22 mouse cellular contexts compared by ENCODE assay signal in genomic region chr5:28092327-28092726, GRCm38 (mm10). TPM values are rescaled to one million over a fixed set of nuclear protein-coding genes. Genes with fewer than 3 reads are reported as not detected.
DNase-seq lines count a peak whose midpoint lies in the region; ATAC-seq and TF ChIP-seq lines count a peak whose summit lies in the region.
"Had no signal": no experiment of that assay in that cellular context is flagged by ENCODE, and none has a peak within 500 bp of the region (broad histone marks: within the 10 kb centered on the region; RNA-seq: fewer than 3 reads in every experiment).

No protein-coding gene starts in this region.

- peak; percentile 25; the same call in 1 of the 2 replicates for TF ChIP-seq CTCF in forebrain, postnatal 0 days (IDR thresholded peaks at IDR 0.05; ENCODE audit: low read depth)
- TF ChIP-seq CTCF in kidney, postnatal 0 days (IDR thresholded peaks at IDR 0.05; ENCODE audit: low read depth), result peak; percentile 36; the same call in 1 of the 2 replicates
- TF ChIP-seq CTCF in CH12.LX (conservative IDR thresholded peaks at IDR 0.05 in 1 of 2, IDR thresholded peaks at IDR 0.05 in 1 of 2; ENCODE audit: low read depth in 2 of 2, low read length in 2 of 2) (peak; percentile 18 to 24; a peak in 2 of 4 replicates), Patski (IDR thresholded peaks at IDR 0.05) (peak; percentile 40)

- no peak for DNase-seq in forebrain, postnatal 0 days
- DNase-seq in kidney, postnatal 0 days (ENCODE audit: low spot score), result no peak
- no peak for DNase-seq in kidney, postnatal 36 days
- DNase-seq in CH12.LX (ENCODE audit: extremely low read depth) (no peak), Patski (ENCODE audit: low read depth, low spot score) (no peak)
- DNase-seq in spleen, adult 12 weeks (ENCODE audit: low spot score), result no peak
- no peak for DNase-seq in spleen, postnatal 14 days (ENCODE audit: low spot score in 2 of 2)
- DNase-seq: cerebellum, adult 18-20 months; gastrocnemius, postnatal 25 days; heart, postnatal 10 days; layer of hippocampus, postnatal 36 days; lung, postnatal 4 days; retina, postnatal 1 day; right cerebral cortex, postnatal 4 days; thymus, postnatal 36 days had no signal

- no peaks in the 10 kb centered on the region for H3K36me3 ChIP-seq in forebrain, postnatal 0 days (ENCODE audit: insufficient read depth)
- H3K36me3 ChIP-seq in forebrain, embryonic 12.5 days (replicated peaks), result no peaks in the 10 kb centered on the region
- no peaks in the 10 kb centered on the region for H3K36me3 ChIP-seq in kidney, postnatal 0 days (ENCODE audit: insufficient read depth, low read length)
- H3K36me3 ChIP-seq in CH12.LX (replicated peaks in 1 of 2; ENCODE audit: control insufficient read depth in 1 of 2, insufficient read depth in 1 of 2, low read length in 1 of 2), result no peaks in the 10 kb centered on the region
- H3K36me3 ChIP-seq: kidney, embryonic 15.5 days; limb, embryonic 15.5 days; lung, embryonic 15.5 days had no signal

- H3K79me2 ChIP-seq in CH12.LX (replicated peaks; ENCODE audit: control insufficient read depth, extremely low read depth, insufficient read depth, poor library complexity, severe bottlenecking), result no peaks in the 10 kb centered on the region

- dilution Hi-C loops in CH12.LX (cut with MboI; ENCODE audit: extremely low pct_ligation_motif_present, extremely low pct_unique_long_range_greater_than_20kb, low sequenced_read_pairs), result no loop called here

- POLR2A ChIA-PET in Patski (lab: Charles Lee), result interaction anchor here (1.3 kb wide), 1 partner anchor 18 kb away, joined by 3 read pairs; no protein-coding TSS in a partner anchor

- in situ Hi-C loops in CH12.LX (cut with MboI; ENCODE audit: low pct_ligation_motif_present, low pct_unique_long_range_greater_than_20kb, low sequenced_read_pairs), result loop anchor here (5.0 to 10.0 kb wide), 2 partner anchors 95 to 238 kb away; no protein-coding TSS in a partner anchor
- in situ Hi-C loops in Patski (cut with MboI; ENCODE audit: low pct_unique_long_range_greater_than_20kb), result loop anchor here (10.0 kb wide), 1 partner anchor 238 kb away; no protein-coding TSS in a partner anchor

- no peak overlapping the region for H3K4me3 ChIP-seq in forebrain, postnatal 0 days (ENCODE audit: low read depth, low read length)
- no peak overlapping the region for H3K4me3 ChIP-seq in forebrain, embryonic 12.5 days (replicated peaks)
- no peak overlapping the region for H3K4me3 ChIP-seq in kidney, postnatal 0 days (replicated peaks; ENCODE audit: low read depth, low read length)
- H3K4me3 ChIP-seq in CH12.LX (replicated peaks in 1 of 3; ENCODE audit: low read depth in 2 of 3, low read length in 2 of 3, poor library complexity in 1 of 3), result no peak overlapping the region
- H3K4me3 ChIP-seq: forebrain, embryonic 13.5 days; kidney, embryonic 15.5 days; limb, embryonic 15.5 days; lung, embryonic 15.5 days had no signal

- H3K27ac ChIP-seq in forebrain, postnatal 0 days (ENCODE audit: low read depth, low read length), result no peak overlapping the region
- no peak overlapping the region for H3K27ac ChIP-seq in forebrain, embryonic 12.5 days
- H3K27ac ChIP-seq in kidney, postnatal 0 days, result no peak overlapping the region
- H3K27ac ChIP-seq in CH12.LX (ENCODE audit: insufficient read depth, low read depth), result no peak overlapping the region
- H3K27ac ChIP-seq: forebrain, embryonic 13.5 days; kidney, embryonic 15.5 days; limb, embryonic 15.5 days; lung, embryonic 15.5 days had no signal

- TF ChIP-seq RAD21 in CH12.LX (IDR thresholded peaks at IDR 0.05; ENCODE audit: low read depth, low read length), result no peak

- TF ChIP-seq POLR2A in CH12.LX (IDR thresholded peaks at IDR 0.05; ENCODE audit: low read depth, low read length), result no peak

- TF ChIP-seq EP300 in CH12.LX (IDR thresholded peaks at IDR 0.05; ENCODE audit: low read length), result no peak

- ATAC-seq in forebrain, postnatal 0 days, result no peak
- ATAC-seq in forebrain, embryonic 12.5 days (ENCODE audit: low FRiP score), result no peak
- ATAC-seq in kidney, postnatal 0 days (replicated peaks; ENCODE audit: low FRiP score, low read depth), result no peak
- ATAC-seq in Patski, result no peak
- ATAC-seq: forebrain, embryonic 13.5 days; inflammation-experienced regulatory T-cells, adult 6 months had no signal

- WGBS in forebrain, postnatal 0 days, result 87% methylated on average over 3 of the region's 3 CpGs
- WGBS in forebrain, embryonic 12.5 days, result 79% methylated on average over 3 of the region's 3 CpGs
- 92% methylated on average over 3 of the region's 3 CpGs for WGBS in kidney, postnatal 0 days

- H3K9me3 ChIP-seq in forebrain, postnatal 0 days (ENCODE audit: low read length), result no peaks in the 10 kb centered on the region
- H3K9me3 ChIP-seq in forebrain, embryonic 12.5 days, result no peaks in the 10 kb centered on the region
- no peaks in the 10 kb centered on the region for H3K9me3 ChIP-seq in kidney, postnatal 0 days (replicated peaks; ENCODE audit: low read length)
- H3K9me3 ChIP-seq in CH12.LX (replicated peaks; ENCODE audit: low read length), result no peaks in the 10 kb centered on the region
- H3K9me3 ChIP-seq: forebrain, embryonic 13.5 days; kidney, embryonic 15.5 days; limb, embryonic 15.5 days; lung, embryonic 15.5 days had no signal

- no peaks in the 10 kb centered on the region for H3K4me1 ChIP-seq in forebrain, postnatal 0 days (ENCODE audit: insufficient read depth)
- no peaks in the 10 kb centered on the region for H3K4me1 ChIP-seq in forebrain, embryonic 12.5 days
- no peaks in the 10 kb centered on the region for H3K4me1 ChIP-seq in kidney, postnatal 0 days (replicated peaks; ENCODE audit: insufficient read depth, low read length)
- peaks cover 0 to 4% of the 10 kb centered on the region in 2 experiments; a peak in 2 of 4 replicates for H3K4me1 ChIP-seq in CH12.LX (ENCODE audit: control insufficient read depth in 1 of 2, insufficient read depth in 2 of 2)
- H3K4me1 ChIP-seq: forebrain, embryonic 13.5 days; kidney, embryonic 15.5 days; limb, embryonic 15.5 days; lung, embryonic 15.5 days had no signal

- CTCF ChIA-PET in Patski (lab: Charles Lee), result interaction anchor here (0.5 to 2.8 kb wide), 3 partner anchors 31 to 97 kb away, joined by 3 to 19 read pairs (median 4); no protein-coding TSS in a partner anchor

- H3K9ac ChIP-seq in forebrain, postnatal 0 days, result no peak overlapping the region
- H3K9ac ChIP-seq in forebrain, embryonic 12.5 days, result no peak overlapping the region
- H3K9ac ChIP-seq in kidney, postnatal 0 days (ENCODE audit: low read depth, low read length), result no peak overlapping the region
- H3K9ac ChIP-seq in CH12.LX (ENCODE audit: insufficient read depth, low read depth), result no peak overlapping the region
- H3K9ac ChIP-seq: forebrain, embryonic 13.5 days; kidney, embryonic 15.5 days; limb, embryonic 15.5 days; lung, embryonic 15.5 days had no signal

- H3K4me2 ChIP-seq in forebrain, postnatal 0 days (ENCODE audit: low read depth), result no peak overlapping the region
- no peak overlapping the region for H3K4me2 ChIP-seq in forebrain, embryonic 12.5 days
- H3K4me2 ChIP-seq in kidney, postnatal 0 days (ENCODE audit: low read length), result no peak overlapping the region
- no peak overlapping the region for H3K4me2 ChIP-seq in CH12.LX (ENCODE audit: insufficient read depth, low read depth, poor library complexity, severe bottlenecking)
- H3K4me2 ChIP-seq: forebrain, embryonic 13.5 days; heart, embryonic 11.5 days; kidney, embryonic 15.5 days; limb, embryonic 15.5 days; lung, embryonic 15.5 days had no signal

- no peaks in the 10 kb centered on the region for H3K27me3 ChIP-seq in forebrain, postnatal 0 days (ENCODE audit: insufficient read depth, low read length)
- peaks cover 5% of the 10 kb centered on the region; the same call in 1 of the 2 replicates for H3K27me3 ChIP-seq in forebrain, embryonic 12.5 days
- H3K27me3 ChIP-seq in kidney, postnatal 0 days (ENCODE audit: insufficient read depth, low read length), result no peaks in the 10 kb centered on the region
- H3K27me3 ChIP-seq in CH12.LX (replicated peaks) (no peaks in the 10 kb centered on the region), Patski (peaks cover 20% of the 10 kb centered on the region)
- H3K27me3 ChIP-seq: kidney, embryonic 15.5 days; lung, embryonic 15.5 days had no signal

TF ChIP-seq in CH12.LX, 34 proteins besides CTCF, POLR2A, EP300 and RAD21:
- TF ChIP-seq CHD2 (IDR thresholded peaks at IDR 0.05; ENCODE audit: low read length) (no peak), MAFK (IDR thresholded peaks at IDR 0.05; ENCODE audit: insufficient replicate concordance, low read length) (no peak), HCFC1 (IDR thresholded peaks at IDR 0.05; ENCODE audit: low read depth, low read length) (no peak), KAT2A (IDR thresholded peaks at IDR 0.05; ENCODE audit: insufficient replicate concordance, low read length) (no peak), CHD1 (IDR thresholded peaks at IDR 0.05; ENCODE audit: low read depth, low read length) (no peak), POLR2AphosphoS2 (IDR thresholded peaks at IDR 0.05; ENCODE audit: low read depth, low read length) (no peak)
TF ChIP-seq in CH12.LX: peak in this region for 0.

RNA-seq across cellular contexts. Expression of gene Insig1, which starts 21.2 kb away (rescaled TPM):
- 127 and 140 TPM in 2 replicates for total RNA-seq in forebrain, postnatal 0 days (2014; rRNA removed)
- polyA plus RNA-seq in forebrain, postnatal 0 days (2015; fragmentation: Nextera tagmentation; extraction: Ambion mirVana), result 100 and 101 TPM in 2 replicates
- polyA plus RNA-seq in forebrain, embryonic 12.5 days (2016; fragmentation: Nextera tagmentation; extraction: Ambion mirVana), result 103 and 109 TPM in 2 replicates
- polyA plus RNA-seq in kidney, postnatal 0 days (2015; fragmentation: Nextera tagmentation; extraction: Ambion mirVana), result 44.3 and 48.7 TPM in 2 replicates
- 79.4 and 86.8 TPM in 2 replicates for total RNA-seq in CH12.LX (2012; rRNA removed)
- total RNA-seq in CH12.LX (2014; rRNA removed), result 162 and 217 TPM in 2 replicates
- 92.3 and 96.9 TPM in 2 replicates for polyA plus RNA-seq in CH12.LX (2012; ENCODE audit: insufficient read length, low read depth)
- polyA plus RNA-seq in Patski (2021), result 19.8 TPM
